In the genomic region with DNA sequence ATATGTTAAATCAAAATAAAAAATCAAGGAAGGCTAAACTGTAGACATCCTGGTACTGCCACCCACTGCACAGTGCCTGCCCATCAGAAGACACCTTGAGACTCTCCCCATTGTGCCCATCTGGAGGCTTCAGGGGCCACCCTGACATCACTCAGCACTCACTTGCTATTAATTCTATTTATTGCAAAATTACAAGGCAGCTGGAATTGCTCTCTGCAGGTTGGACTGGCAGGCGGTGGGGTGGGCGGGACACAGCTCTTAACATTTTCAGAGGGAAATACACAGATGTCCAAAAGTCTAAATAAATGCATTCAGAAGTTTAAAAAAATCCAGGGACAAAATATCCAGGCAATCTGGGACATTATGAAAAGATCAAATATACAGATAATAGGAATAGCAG, we compare ENCODE assay signal across 21 mouse cellular contexts.
A peak's percentile ranks its signal among the peaks of the same experiment; 100 is the strongest.
DNase-seq lines count a peak whose midpoint lies in the region; ATAC-seq and TF ChIP-seq lines count a peak whose summit lies in the region.
"Had no signal": no experiment of that assay in that cellular context is flagged by ENCODE, and none has a peak within 500 bp of the region (broad histone marks: within the 10 kb centered on the region; RNA-seq: fewer than 3 reads in every experiment).

No protein-coding gene starts in this region.

- no peaks in the 10 kb centered on the region for H3K27me3 ChIP-seq in heart, embryonic 10.5 days (ENCODE audit: insufficient read depth, poor library complexity, severe bottlenecking)
- H3K27me3 ChIP-seq in liver, embryonic 11.5 days (replicated peaks; ENCODE audit: control insufficient read depth, insufficient read depth, low read length): no peaks in the 10 kb centered on the region
- H3K27me3 ChIP-seq: hindbrain, embryonic 15.5 days; midbrain, embryonic 13.5 days had no signal

- no peak overlapping the region for H3K4me2 ChIP-seq in liver, embryonic 11.5 days
- H3K4me2 ChIP-seq: hindbrain, embryonic 15.5 days; midbrain, embryonic 13.5 days had no signal

- TF ChIP-seq CTCF in layer of hippocampus, adult 2 months (conservative IDR thresholded peaks at IDR 0.05): no peak

- no peaks in the 10 kb centered on the region for H3K36me3 ChIP-seq in heart, embryonic 10.5 days
- H3K36me3 ChIP-seq in liver, embryonic 11.5 days (ENCODE audit: control insufficient read depth, insufficient read depth, low read length): no peaks in the 10 kb centered on the region
- H3K36me3 ChIP-seq: embryonic facial prominence, embryonic 10.5 days; forebrain, embryonic 10.5 days; hindbrain, embryonic 15.5 days; midbrain, embryonic 13.5 days had no signal

- no peaks in the 10 kb centered on the region for H3K4me1 ChIP-seq in heart, embryonic 10.5 days
- no peaks in the 10 kb centered on the region for H3K4me1 ChIP-seq in liver, embryonic 11.5 days (replicated peaks; ENCODE audit: control insufficient read depth, insufficient read depth, low read length)
- H3K4me1 ChIP-seq: embryonic facial prominence, embryonic 10.5 days; midbrain, embryonic 13.5 days had no signal

- ATAC-seq in liver, embryonic 11.5 days (replicated peaks; ENCODE audit: low FRiP score): no peak
- ATAC-seq: forebrain, postnatal 0 days; midbrain, embryonic 13.5 days had no signal

- no peaks in the 10 kb centered on the region for H3K9me3 ChIP-seq in heart, embryonic 10.5 days
- no peaks in the 10 kb centered on the region for H3K9me3 ChIP-seq in liver, embryonic 11.5 days (ENCODE audit: control insufficient read depth, low read length)
- H3K9me3 ChIP-seq: embryonic facial prominence, embryonic 10.5 days; forebrain, embryonic 10.5 days; hindbrain, embryonic 15.5 days; midbrain, embryonic 13.5 days had no signal

- WGBS in heart, embryonic 10.5 days: 84% methylated on average over 2 of the region's 2 CpGs
- 88% methylated on average over 2 of the region's 2 CpGs for WGBS in liver, embryonic 11.5 days

- H3K4me3 ChIP-seq in heart, embryonic 10.5 days: no peak overlapping the region
- H3K4me3 ChIP-seq in layer of hippocampus, adult 2 months: no peak overlapping the region
- H3K4me3 ChIP-seq in liver, embryonic 11.5 days (ENCODE audit: low read depth, low read length): no peak overlapping the region
- H3K4me3 ChIP-seq: embryonic facial prominence, embryonic 10.5 days; forebrain, embryonic 10.5 days; hindbrain, embryonic 15.5 days; left cerebral cortex, adult 2 months; midbrain, embryonic 13.5 days had no signal

- H3K9ac ChIP-seq in liver, embryonic 11.5 days (ENCODE audit: low read depth, low read length): no peak overlapping the region
- H3K9ac ChIP-seq: forebrain, postnatal 0 days; hindbrain, embryonic 15.5 days; midbrain, embryonic 13.5 days had no signal

- no peak overlapping the region for H3K27ac ChIP-seq in heart, embryonic 10.5 days
- peak overlapping the region; percentile 72; the same call in 1 of the 2 replicates for H3K27ac ChIP-seq in layer of hippocampus, adult 2 months
- no peak overlapping the region for H3K27ac ChIP-seq in liver, embryonic 11.5 days (ENCODE audit: low read depth, low read length)
- H3K27ac ChIP-seq: embryonic facial prominence, embryonic 10.5 days; forebrain, embryonic 10.5 days; hindbrain, embryonic 15.5 days; kidney, postnatal 0 days; left cerebral cortex, adult 2 months; midbrain, embryonic 13.5 days had no signal

- DNase-seq in heart, embryonic 10.5 days (ENCODE audit: low spot score): peak; percentile 20
- no peak for DNase-seq in heart, postnatal 10 days
- DNase-seq in layer of hippocampus, adult 2 months (ENCODE audit: low spot score in 2 of 2): peak; percentile 71 to 73
- DNase-seq in layer of hippocampus, postnatal 25 days (ENCODE audit: extremely low spot score in 1 of 2, low spot score in 1 of 2): peak; percentile 50 to 56
- DNase-seq in right cerebral cortex, postnatal 36 days (ENCODE audit: low spot score in 2 of 2): peak; percentile 4 to 19
- no peak for DNase-seq in ovary, postnatal 14 days (ENCODE audit: low spot score)
- no peak for DNase-seq in kidney, postnatal 36 days
- DNase-seq in liver, embryonic 11.5 days (ENCODE audit: low spot score): no peak
- DNase-seq: adrenal gland, postnatal 14 days; cerebellum, adult 8-10 months; forebrain, postnatal 0 days; kidney, adult 2 months; lung, adult 18-20 months; lung, postnatal 10 days; spleen, adult 18-20 months had no signal

- intact Hi-C loops in heart, postnatal 10 days (cut with DNase I): loop anchor here (5.0 kb wide), 1 partner anchor 99 kb away; no protein-coding TSS in a partner anchor

Comparison
In these comparisons a context has a peak if more than half of its experiments do, and no peak if none do; other contexts are left out.
1. DNase-seq: peak in heart, embryonic 10.5 days (single experiment), layer of hippocampus, adult 2 months (2 of 2), layer of hippocampus, postnatal 25 days (2 of 2) and right cerebral cortex, postnatal 36 days (2 of 2); none in heart, postnatal 10 days (0 of 2), ovary, postnatal 14 days (single experiment), kidney, postnatal 36 days (0 of 2) and liver, embryonic 11.5 days (single experiment).